Mouse (Mus musculus) embryonic facial prominence, embryonic 13.5 days (tissue): ENCODE data around the gene Pigs. TPM values are rescaled to one million over a fixed set of nuclear protein-coding genes. Genes with fewer than 3 reads are reported as not detected.

ENCODE experiments used
- ATAC-seq: fragments of 200-750 bp; cut with Nextera tagmentation; 2 replicates; pipeline ENCODE4 v1.8.0; 2017; ENCODE audit warnings: low read depth; ENCODE audit not compliant: insufficient number of reproducible peaks, insufficient read depth, low FRiP score, low TSS enrichment
- H3K27ac ChIP-seq: fragments of 300-500 bp; sonication (generic); 2 replicates; pipeline ENCODE4 v1.5.1; 2015; ENCODE audit warnings: moderate library complexity, mild to moderate bottlenecking, inconsistent platforms
- H3K27me3 ChIP-seq: fragments of 300-500 bp; sonication (generic); 2 replicates; pipeline ENCODE4 v1.6.1; 2015; ENCODE audit warnings: mild to moderate bottlenecking, inconsistent platforms
- H3K36me3 ChIP-seq: fragments of 300-500 bp; sonication (generic); 2 replicates; pipeline ENCODE4 v1.6.1; 2015; ENCODE audit warnings: mild to moderate bottlenecking, inconsistent platforms
- H3K4me1 ChIP-seq: fragments of 300-500 bp; sonication (generic); 2 replicates; pipeline ENCODE4 v1.6.1; 2015; ENCODE audit warnings: inconsistent platforms
- H3K4me2 ChIP-seq: fragments of 300-500 bp; sonication (generic); 2 replicates; pipeline ENCODE4 v1.6.1; 2015; ENCODE audit warnings: moderate library complexity, mild to moderate bottlenecking, inconsistent platforms
- H3K4me3 ChIP-seq: fragments of 300-500 bp; sonication (generic); 2 replicates; pipeline ENCODE4 v1.5.1; 2015; ENCODE audit warnings: mild to moderate bottlenecking, inconsistent platforms
- H3K9ac ChIP-seq: fragments of 300-500 bp; sonication (generic); 2 replicates; pipeline ENCODE4 v1.6.1; 2015; ENCODE audit warnings: mild to moderate bottlenecking, inconsistent platforms
- H3K9me3 ChIP-seq: fragments of 300-500 bp; sonication (generic); 2 replicates; pipeline ENCODE4 v1.6.1; 2016; ENCODE audit warnings: inconsistent platforms
- WGBS: fragments of 180-500 bp; shearing (Covaris S2); methylation state at CpG from one replicate; pipeline ENCODE4 v1.1.7; 2015; ENCODE audit warnings: mixed read lengths; 5-methylcytosine and 5-hydroxymethylcytosine counted together
- polyA plus RNA-seq: library from polyadenylated mRNA; unstranded; fragments of >200 nt; fragmentation: Nextera tagmentation; extraction: Ambion mirVana; gene quantifications from 2 replicates; pipeline ENCODE4 v1.2.1, GENCODE M21; 2015

The Pigs gene
- polyA plus RNA-seq, 1 experiment from 2014 or later, result 75.7 TPM

- WGBS, result 91% methylated on average over 1 of the region's 1 CpGs
- no peak for ATAC-seq
- Histone ChIP-seq H3K4me2 (no peak overlapping the region), H3K4me1 (peaks cover 8% of the 10 kb centered on the region), H3K9me3 (no peaks in the 10 kb centered on the region), H3K27me3 (0 out of 2 replicates have a peak, but pooled peaks cover under 1% of the 10 kb centered on the region), H3K27ac (no peak overlapping the region), H3K9ac (no peak overlapping the region), H3K4me3 (no peak overlapping the region), H3K36me3 (peaks cover 16% of the 10 kb centered on the region)
These were observed 24.9 kb downstream of the Pigs start for GRCm38 (mm10) chr11:78353081-78353480.

- H3K36me3 ChIP-seq, result no peaks in the 10 kb centered on the region
- no peaks in the 10 kb centered on the region for H3K9me3 ChIP-seq
- no peak overlapping the region for H3K4me3 ChIP-seq
- H3K27me3 ChIP-seq, result 0 out of 2 replicates have a peak, but pooled peaks cover 3% of the 10 kb centered on the region
- no peak overlapping the region for H3K9ac ChIP-seq
- H3K27ac ChIP-seq, result no peak overlapping the region
- H3K4me1 ChIP-seq, result peaks cover 1% of the 10 kb centered on the region
- ATAC-seq, result no peak
- whole genome bisulfite sequencing, result 83% methylated on average over 6 of the region's 6 CpGs
- H3K4me2 ChIP-seq, result no peak overlapping the region
These were observed 26.7 kb downstream of the Pigs start for GRCm38 (mm10) chr11:78354905-78355304.

- Histone ChIP-seq H3K4me1 (0 out of 2 replicates have a peak, but pooled peaks cover 3% of the 10 kb centered on the region), H3K4me3 (no peak overlapping the region), H3K36me3 (no peaks in the 10 kb centered on the region), H3K4me2 (no peak overlapping the region), H3K27ac (no peak overlapping the region), H3K9me3 (no peaks in the 10 kb centered on the region), H3K27me3 (0 out of 2 replicates have a peak, but pooled peaks cover 3% of the 10 kb centered on the region), H3K9ac (no peak overlapping the region)
- no peak for ATAC-seq
- 35% methylated on average over 4 of the region's 4 CpGs for WGBS
These were observed 27.4 kb downstream of the Pigs start for GRCm38 (mm10) chr11:78355471-78356238.

DNA sequence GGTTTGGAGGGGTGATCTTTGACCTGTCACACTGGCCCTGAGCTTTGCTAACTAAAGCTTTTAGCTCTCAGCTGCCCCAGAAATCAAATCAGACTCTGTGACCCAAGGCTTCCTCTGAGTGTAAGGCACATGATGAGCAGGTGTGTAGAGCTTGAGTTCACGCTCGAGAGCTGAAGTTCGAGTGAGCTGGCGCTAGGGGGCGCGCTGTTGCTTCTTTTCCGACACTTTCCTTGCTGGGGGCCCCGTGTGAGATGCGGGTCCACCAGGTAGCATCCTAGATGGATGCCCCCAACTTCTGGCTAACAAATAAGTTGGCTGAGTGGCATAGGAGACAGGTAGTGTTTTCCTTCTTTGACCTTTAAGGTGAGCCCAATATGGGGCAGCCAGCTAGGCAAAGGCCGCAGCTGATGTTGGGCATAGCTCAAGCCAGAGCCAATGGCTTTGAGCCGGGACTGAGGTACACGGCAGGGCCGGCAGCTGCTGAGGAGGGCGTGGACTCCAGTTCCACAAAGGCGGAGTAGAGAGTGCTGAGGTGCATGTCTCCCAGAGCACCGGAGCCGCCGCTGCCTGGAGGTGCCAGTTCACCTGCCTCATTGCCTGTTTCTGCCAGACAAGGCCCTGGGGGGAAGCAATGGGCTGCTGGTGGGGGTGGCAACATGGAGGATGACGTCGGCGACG lies 30.3 kb downstream of the Pigs start:
- Histone ChIP-seq H3K27me3 (0 out of 2 replicates have a peak, but pooled peaks cover 3% of the 10 kb centered on the region), H3K4me3 (no peak overlapping the region)

DNA sequence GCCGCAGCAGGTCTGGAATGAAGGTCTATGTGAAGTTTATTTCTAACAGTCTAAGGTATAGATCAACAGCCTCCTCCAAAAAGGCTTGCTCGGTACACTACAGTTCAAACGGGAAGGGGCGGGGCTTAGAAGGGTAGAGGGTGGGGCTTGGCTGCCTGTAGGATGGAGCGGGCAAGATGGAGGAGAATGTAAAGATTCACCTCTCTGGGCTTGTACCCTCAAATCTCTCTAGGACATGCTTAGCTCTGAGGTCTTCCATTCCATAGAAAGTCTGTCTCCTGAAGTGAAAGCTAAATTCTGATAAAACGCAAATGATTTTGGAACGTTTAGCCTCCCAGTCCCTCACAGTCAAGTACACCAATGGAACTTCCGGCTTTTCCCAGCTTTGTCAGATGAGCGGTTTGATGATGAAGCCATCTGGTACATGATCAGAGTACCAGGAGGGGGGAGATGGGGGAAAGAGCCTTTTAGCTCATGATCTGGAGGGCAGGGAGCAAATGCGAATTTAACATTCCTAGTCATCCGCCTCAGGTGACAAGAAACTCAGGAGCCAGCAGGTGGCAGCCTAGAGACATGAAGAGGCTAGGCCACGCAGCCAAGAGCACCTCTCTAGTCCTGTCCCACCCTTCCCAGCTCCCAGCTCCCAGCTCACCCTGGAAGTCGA lies 32.0 kb downstream of the Pigs start:
- Histone ChIP-seq H3K4me3 (peak overlapping the region; percentile 36), H3K9ac (peak overlapping the region; percentile 27; the same call in 1 of the 2 replicates), H3K27me3 (0 out of 2 replicates have a peak, but pooled peaks cover 3% of the 10 kb centered on the region), H3K36me3 (no peaks in the 10 kb centered on the region), H3K9me3 (no peaks in the 10 kb centered on the region), H3K4me2 (peak overlapping the region; percentile 57), H3K27ac (no peak overlapping the region), H3K4me1 (peaks cover 9% of the 10 kb centered on the region; the same call in 1 of the 2 replicates)
- ATAC-seq, result peak; percentile 66; the same call in 1 of the 2 replicates
- WGBS, result 10% methylated on average over 13 of the region's 13 CpGs

More for the DNA sequence above, 30.3 kb downstream of the Pigs start:
- no peak overlapping the region for H3K27ac ChIP-seq
- no peak for ATAC-seq
- H3K9ac ChIP-seq, result no peak overlapping the region
- H3K4me1 ChIP-seq, result 0 out of 2 replicates have a peak, but pooled peaks cover 3% of the 10 kb centered on the region
- no peaks in the 10 kb centered on the region for H3K9me3 ChIP-seq
- H3K36me3 ChIP-seq, result no peaks in the 10 kb centered on the region
- H3K4me2 ChIP-seq, result no peak overlapping the region
- WGBS, result 14% methylated on average over 22 of the region's 22 CpGs

GRCm38 (mm10) chr11:78360789-78361131 lies 32.5 kb downstream of the Pigs start:
- Histone ChIP-seq H3K4me1 (peaks cover 9% of the 10 kb centered on the region; the same call in 1 of the 2 replicates), H3K36me3 (no peaks in the 10 kb centered on the region), H3K9ac (no peak overlapping the region), H3K27ac (no peak overlapping the region), H3K9me3 (no peaks in the 10 kb centered on the region), H3K27me3 (0 out of 2 replicates have a peak, but pooled peaks cover 3% of the 10 kb centered on the region), H3K4me3 (no peak overlapping the region), H3K4me2 (peak overlapping the region; percentile 57)
- ATAC-seq, result no peak
- WGBS, result 55% methylated on average over 2 of the region's 2 CpGs

GRCm38 (mm10) chr11:78363309-78364007 lies 35.2 kb downstream of the Pigs start:
- WGBS, result 71% methylated on average over 13 of the region's 13 CpGs
- ATAC-seq, result no peak

DNA sequence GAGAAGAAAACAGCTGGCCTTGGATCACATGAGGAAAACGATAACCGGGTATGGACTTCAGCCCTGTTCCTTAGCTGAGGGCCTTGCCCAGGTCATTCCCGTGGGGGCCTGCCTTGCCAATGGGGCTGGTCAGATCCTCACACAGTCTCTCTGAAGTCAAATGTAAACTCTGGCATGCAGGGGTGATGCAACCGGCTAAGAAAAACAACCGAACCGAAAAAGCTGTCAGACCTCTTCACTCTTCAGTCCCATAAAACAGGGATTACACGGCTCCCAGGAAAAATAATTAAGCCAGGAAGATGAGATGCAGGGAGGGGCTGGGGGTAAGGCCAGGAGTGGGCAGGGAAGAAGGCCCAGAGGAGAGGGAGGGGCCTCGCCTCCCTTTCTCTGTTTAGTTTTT lies 35.9 kb downstream of the Pigs start:
- Histone ChIP-seq H3K36me3 (no peaks in the 10 kb centered on the region), H3K4me1 (peaks cover 9% of the 10 kb centered on the region; the same call in 1 of the 2 replicates), H3K27ac (no peak overlapping the region), H3K27me3 (no peaks in the 10 kb centered on the region), H3K9ac (no peak overlapping the region), H3K4me2 (no peak overlapping the region), H3K4me3 (no peak overlapping the region), H3K9me3 (no peaks in the 10 kb centered on the region)
- ATAC-seq, result no peak
- 55% methylated on average over 8 of the region's 8 CpGs for WGBS

More at GRCm38 (mm10) chr11:78363309-78364007, 35.2 kb downstream of the Pigs start:
- Histone ChIP-seq H3K4me1 (peaks cover 9% of the 10 kb centered on the region; the same call in 1 of the 2 replicates), H3K9ac (no peak overlapping the region), H3K27ac (no peak overlapping the region), H3K4me2 (no peak overlapping the region), H3K4me3 (no peak overlapping the region), H3K27me3 (no peaks in the 10 kb centered on the region), H3K36me3 (no peaks in the 10 kb centered on the region), H3K9me3 (no peaks in the 10 kb centered on the region)

DNA sequence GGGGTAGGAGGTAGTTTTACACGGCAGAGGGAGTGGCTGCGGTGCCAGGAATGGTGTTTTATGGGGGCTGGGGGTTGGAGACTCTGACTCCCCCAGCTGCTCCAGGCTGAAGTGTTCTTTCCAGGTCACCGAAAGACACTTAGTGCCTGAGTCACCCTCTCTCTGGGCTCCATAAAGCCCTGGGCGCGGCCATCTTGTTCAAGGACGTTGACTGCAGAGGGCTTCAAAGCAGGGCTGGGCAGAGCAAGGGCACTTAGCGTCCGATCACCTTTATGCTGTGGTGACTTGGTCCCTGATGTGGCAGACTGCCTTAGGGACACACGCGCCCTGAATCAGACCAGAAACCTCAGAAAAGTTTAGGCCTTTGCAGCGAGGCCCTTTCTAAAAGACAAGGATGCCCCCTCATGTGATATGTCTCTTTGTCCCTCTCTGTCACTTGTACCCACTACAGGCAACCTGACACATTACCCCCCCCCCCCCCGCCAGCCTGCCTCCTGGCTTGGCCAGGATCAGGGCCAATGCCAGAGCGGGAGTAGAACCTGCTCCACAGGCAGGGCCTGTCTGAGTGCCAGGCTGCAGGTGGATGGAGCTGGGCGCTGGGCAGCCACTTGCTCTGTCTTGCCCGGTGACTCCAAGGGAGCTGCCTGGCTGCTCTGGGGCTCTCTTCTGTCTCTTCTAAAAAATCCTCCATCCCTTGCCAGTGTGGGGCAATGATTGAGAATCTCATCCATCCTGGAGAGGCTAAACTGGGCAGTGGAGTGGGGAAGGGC lies 39.4 kb downstream of the Pigs start:
- Histone ChIP-seq H3K9ac (no peak overlapping the region), H3K4me2 (no peak overlapping the region), H3K27ac (no peak overlapping the region), H3K27me3 (no peaks in the 10 kb centered on the region), H3K9me3 (no peaks in the 10 kb centered on the region), H3K4me3 (no peak overlapping the region), H3K36me3 (no peaks in the 10 kb centered on the region), H3K4me1 (peaks cover 6% of the 10 kb centered on the region; the same call in 1 of the 2 replicates)
- WGBS, result 84% methylated on average over 15 of the region's 15 CpGs
- ATAC-seq, result no peak

DNA sequence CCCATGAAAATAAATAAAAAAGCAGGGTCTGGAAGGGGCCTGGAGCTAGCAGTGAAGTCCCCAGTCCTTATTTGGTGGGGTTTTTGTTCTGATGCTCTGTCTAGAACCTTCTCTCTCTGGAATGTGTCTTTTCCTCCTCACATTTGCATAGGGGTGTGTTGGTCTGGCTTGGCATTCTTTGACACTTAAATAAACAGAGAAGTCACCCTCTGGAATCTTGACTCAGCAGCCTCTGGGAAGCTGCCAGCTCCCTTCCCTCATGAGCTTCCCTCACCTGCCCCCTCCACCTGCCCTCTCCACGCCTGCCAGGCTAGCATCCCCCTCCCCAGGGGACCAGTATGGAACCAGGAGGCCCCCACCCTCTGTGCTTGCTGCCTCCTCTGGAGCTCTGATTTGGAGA lies 42.2 kb downstream of the Pigs start:
- H3K36me3 ChIP-seq, result no peaks in the 10 kb centered on the region
- no peak overlapping the region for H3K4me3 ChIP-seq
- H3K27ac ChIP-seq, result no peak overlapping the region
- H3K9me3 ChIP-seq, result no peaks in the 10 kb centered on the region
- no peak overlapping the region for H3K9ac ChIP-seq
- no peaks in the 10 kb centered on the region for H3K27me3 ChIP-seq
- H3K4me2 ChIP-seq, result no peak overlapping the region
- peaks cover 10% of the 10 kb centered on the region for H3K4me1 ChIP-seq
- 50% methylated on average over 1 of the region's 1 CpGs for WGBS
- ATAC-seq, result no peak
